Mouse (Mus musculus): ENCODE results near the gene Cd37.

Gene Cd37

DNA sequence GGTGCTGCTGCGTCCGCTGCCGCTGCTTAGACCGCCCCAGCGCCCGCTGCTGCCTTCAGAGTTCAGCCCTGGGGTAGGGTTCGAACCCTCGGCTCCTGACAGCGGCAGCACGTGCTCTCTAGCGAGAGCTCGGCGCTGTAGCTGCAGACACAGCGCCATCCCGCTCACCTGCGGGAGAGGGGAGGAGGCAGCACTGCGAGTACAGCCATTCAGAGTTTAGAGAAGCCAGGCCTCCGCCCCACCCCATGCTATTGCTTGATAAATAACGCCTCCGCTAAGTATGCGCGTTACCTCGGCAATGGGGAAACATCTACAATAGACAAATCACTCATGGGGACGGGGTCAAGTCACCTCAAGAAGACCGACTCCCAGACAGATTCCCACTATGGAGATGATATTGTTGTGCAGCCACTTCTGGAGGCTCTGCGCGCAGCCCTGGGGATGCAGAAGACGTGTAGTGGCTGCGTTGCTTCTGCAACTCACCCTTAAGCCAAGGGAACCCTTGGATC, 4.5 kb downstream of the Cd37 start:
- DNase-seq = peak in 1 of 2 experiments; percentile 34

DNA sequence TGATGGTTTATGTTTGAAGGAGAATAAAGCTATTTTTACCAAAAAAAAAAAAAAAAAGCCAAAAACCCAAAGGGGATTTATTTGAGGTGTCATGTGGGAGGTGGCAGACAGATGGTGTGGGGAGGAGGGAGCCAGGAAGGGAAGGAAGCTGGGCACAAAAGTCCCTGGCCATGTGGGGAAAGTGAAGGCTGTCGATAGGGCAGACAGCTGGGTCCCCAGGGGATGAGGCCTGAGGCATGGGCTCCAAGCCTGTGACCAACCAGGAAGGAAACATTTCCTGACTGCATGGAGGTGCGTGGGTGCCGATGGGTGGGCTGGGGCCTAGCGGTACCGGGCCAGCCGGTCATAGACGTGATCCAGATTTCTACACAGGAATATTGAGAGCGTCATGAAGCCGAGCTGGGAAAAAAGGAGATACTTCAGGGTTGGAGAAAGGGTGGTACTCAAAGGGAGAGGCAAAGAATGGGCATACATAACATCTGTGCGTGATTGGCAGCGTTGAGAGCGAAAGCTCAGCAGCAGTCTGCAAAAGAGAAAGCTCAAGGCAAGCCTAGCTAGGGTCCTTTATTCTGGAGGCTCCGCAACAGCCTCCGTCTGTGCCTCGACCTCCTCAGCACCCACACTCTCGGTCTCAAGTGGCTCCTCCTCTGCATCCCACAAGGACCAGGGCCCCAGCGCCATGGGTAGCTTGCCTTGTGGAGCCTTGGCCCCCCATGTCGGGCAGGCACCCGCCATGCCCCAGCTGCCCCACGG, 5.2 kb downstream of the Cd37 start:
- DNase-seq = peak; percentile 81 to 85

DNA sequence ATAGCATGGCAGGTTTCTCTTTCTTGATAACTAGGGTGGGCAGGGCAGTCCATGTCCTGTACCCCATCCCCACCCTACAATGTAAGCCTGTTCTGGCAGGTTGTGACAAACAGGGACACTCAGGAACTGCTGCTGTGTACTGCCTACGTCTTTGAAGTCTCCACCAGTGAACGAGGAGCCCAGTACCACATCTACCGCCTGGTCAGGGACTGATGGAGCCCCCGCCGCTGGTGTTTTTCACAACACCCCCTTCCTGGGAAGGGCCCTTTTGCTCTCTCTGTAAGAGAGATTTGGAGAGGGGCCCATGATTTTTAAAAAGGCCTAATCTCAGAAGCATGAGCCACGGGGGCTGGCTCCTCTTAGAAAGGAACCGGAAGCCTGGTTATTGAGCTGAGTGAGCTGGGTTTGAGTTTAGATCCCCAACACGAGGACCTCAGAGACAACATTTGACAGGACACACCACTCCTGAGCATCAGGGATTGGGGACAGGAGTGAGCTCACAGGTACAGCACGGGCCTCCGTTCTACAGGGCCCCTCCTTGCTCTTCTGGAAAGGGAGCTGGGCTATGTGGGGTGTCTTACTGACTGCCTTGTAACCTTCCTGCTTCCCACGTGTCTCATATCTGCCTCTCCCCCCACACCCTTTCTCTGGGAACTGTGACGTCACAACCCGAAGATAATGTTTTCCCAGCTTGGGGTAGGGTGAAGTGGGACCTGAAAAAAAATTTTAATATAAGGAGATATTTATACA, 6.0 kb downstream of the Cd37 start:
- DNase-seq = peak in 1 of 2 experiments; percentile 33

DNA sequence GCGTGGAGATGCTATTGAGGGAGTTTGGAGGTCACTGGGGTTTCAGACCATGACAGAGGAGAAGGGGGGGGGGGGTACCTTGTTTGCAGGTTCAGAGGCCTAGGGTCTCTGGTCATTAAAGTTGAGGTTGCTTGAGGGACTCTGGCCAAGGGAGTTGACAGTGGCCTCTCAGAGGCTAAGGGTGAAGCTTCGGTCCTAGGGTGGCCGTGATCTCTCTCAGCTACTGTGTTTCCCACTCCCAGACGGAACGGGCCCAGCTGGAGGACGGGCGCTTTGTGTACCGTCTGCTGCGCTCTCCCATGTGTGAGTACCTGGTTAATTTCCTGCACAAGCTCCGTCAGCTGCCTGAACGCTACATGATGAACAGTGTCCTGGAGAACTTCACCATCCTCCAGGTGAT, 7.0 kb downstream of the Cd37 start:
- no peak for DNase-seq

DNA sequence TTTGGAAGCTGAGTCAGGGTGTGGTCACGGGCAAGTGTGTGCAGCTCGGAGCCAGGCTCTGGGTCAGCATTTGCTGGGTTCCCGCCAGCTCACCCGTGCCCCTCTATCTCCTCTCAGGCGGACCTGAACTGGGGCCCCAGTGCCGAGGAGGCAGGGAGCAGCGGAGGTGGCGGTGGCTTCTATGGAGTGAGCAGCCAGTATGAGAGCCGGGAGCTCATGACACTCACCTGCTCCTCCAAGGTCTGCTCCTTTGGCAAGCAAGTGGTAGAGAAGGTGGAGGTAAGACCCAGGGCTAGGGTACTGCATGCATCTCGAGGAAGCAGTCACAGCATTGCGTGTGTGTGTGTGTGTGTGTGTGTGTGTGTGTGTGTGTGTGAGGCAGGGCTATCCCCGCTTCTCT, 7.7 kb downstream of the Cd37 start:
- no peak for DNase-seq

DNA sequence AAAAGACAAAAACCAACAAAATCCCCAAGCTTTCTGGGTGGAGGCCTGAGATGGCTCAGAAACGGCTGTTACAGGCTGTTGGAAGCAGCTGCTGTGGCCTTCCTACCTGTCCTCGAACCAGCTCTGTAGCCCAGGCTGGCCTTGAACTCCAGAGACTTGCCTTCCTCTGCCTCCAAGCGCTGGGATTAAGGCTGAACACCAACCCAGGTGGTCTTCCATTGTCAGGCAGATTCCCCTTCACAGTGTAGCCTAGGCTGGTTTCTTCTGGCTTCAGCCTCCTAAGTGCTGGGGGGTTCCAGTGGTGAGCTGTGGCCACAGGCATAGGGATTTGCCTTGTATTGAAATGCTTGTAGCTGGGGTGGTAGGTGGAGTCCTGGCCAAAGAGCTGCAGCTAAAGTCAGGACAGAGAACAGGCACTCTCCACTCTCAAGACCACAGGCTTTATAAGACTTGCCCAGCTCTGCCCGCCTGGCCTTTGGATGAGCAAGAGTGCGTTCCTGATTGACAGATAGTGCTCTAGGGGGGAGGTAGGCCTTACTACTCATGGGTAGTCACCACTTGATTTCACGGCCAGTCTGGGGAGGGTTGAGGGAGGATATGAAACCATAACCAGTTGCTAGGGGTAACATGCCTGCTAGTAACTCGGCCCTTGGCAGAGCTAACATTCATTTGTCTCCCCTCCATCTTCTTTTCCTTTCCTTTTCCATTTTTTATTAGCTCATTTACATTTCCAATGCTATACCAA, 9.3 kb downstream of the Cd37 start:
- no peak for DNase-seq

DNA sequence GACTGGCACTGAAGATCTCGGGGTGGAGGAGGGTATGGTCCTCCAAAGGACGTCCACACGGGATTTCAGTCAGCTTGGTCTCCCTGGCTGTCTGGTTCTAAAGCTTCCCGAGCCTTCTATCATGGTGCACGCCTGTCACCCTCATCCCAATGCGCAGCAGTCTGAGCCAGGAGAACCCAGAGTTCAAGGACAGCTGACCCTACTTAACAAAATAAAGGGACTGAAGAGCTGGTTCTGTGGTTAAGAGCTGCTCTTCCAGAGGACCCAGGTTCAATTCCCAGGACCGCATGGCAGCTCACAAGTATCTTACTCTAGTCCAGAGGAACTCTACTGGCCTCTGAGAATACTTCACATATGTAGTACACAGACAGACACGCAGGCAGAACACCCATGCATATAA, 9.9 kb downstream of the Cd37 start:
- no peak for DNase-seq

DNA sequence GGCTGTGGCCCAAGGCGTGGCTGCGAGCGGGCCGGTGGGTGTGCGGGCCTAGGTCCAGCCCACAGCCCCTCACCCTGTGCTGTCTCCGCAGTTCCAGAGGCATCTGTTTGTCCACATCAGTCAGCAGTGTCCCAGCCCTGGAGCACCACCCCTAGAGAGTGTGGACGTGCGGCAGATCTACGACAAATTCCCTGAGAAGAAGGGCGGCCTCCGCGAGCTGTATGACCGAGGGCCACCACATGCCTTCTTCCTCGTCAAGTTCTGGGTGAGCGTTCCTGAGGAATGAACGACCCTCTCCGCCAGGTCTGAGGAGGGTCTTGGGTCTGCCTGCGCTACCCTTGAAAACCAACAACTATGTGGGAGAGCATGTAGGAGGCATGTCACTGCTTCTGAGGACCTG, 10.4 kb downstream of the Cd37 start:
- no peak for DNase-seq

DNA sequence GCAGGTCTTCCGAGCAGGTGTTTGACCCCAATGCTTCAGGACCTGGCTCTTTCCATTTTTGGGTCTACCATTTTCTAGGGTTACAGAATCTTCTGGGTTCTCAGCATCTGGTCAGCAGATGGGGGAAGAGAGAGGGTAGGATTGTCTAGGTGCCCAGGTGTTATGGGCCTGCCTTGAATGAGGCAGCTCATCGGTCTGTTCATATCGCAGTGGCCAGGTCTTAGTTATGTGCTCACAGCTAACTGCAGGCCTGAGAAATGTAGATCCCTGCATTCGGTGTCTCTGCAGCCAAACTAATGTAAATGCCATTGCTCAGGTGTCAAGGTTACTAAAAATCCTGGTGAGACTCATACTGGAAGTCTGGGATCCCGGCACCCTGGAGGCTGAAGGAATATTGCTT, 12.5 kb downstream of the Cd37 start:
- no peak for DNase-seq

DNA sequence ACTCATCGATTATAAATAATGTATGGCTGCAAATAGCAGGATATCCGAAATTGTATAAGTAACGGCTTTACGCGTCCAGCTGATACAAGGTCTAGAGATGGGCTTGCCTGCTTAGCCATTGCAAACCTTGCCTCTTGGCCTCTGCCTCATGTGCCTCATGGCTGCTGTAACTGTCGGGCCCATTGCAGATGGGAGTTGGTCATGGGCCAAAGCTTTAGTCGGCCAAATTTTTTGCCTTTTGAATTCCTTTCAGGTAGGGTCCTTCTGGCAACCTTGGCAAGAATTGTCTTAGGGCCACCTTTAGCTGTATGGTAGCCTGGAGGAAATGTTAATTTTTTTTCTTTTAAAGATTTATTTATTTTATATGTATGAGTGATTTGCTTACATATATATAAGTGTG, 14.1 kb downstream of the Cd37 start:
- peak; percentile 57 to 61 for DNase-seq

DNA sequence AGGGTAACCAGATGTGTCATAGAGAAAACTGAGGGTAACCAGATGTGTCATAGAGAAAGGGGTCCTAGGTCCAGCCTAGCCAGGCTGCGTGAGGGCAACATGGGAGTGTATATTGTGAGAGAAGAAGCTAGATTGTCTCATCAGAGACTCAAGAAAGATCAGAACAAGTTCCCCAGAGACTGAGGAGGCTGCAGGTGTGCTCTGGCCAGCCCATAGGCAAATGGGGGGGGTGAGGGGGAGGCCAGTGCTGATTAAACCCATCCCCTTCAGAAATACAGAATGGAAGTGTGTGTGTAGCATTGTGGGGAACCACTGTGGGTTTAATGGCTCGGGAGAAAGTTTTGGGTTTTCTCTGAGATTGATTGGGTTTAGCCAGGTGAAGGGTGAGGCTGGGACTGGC, 17.2 kb downstream of the Cd37 start:
- DNase-seq = no peak

DNA sequence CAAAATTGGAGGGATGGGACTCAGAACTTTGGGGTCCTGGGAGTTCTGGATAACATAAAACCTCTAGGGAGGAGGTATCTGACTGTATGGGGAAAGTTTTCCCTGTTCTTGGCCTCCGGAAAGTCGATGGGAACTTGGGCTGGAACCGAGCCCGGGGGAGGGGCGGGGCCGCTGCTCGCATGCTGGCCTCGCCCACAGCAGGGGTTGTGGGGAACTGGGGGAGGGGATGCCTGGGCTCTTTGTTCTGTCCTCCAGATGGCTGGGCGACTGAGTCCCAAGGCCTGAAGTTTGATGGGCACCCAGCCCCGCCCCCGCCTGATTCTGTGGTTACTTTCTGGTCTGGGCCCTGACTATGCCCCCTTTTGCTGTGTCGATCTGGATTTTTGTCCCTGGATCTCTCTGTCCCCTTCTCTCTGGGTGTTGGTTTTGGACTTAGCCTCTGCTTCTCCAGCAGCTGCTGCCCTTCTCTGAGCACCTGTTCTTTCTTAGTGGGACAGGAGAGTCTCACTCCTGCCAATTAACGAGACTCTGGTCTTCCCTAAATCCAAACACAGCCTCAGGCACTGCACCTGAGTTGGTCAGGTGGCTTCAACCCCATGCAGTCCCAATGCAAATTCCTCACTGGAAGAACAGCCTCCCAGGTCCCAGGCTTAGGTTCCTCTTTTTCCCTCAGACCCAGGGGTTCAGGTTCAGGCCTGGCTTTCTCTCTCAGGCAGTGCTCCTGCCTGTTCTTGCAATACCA, 22.3 kb downstream of the Cd37 start:
- peak; percentile 89 to 95 for DNase-seq

DNA sequence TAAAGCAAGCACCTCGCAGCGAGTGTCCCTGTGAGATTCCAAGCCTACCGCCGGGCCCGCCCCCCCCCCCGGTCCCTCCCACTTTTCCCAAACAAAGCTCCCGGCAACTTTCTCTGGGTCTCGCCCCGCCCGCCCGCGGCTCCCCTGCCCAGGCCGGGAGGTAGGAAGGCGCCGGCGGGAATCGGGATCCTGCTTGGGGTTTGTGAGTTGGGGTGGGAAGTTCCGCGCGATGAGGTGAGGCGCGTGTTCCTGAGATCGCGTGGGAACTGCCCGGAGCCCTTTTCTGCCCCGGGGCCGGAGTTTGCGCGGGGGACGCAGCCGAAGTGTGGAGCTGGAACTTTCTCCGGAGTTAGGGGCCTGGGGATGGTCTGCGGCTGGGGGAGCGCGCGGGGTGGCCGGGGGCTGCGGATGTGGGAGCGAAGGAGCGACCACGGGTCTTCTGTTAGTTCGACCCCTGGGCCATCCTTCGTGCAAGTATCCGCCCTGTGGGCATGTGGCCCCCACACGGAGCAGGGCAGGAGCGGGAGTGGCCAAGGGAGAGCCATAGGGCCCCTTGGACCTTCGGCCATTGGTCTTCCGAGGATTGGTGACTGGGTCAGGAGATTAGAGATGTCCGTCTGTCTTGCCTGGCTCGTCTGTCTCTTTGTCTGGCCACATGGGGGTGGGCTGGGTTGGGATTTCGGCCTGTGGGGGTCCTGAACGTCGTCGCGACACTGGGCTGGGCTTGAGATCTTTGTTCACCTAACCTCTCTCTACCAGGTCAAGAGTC, 23.1 kb downstream of the Cd37 start, which contains the start of gene Tead2:
Tead2 (plus strand) TSS at position 81 of the 769 bp plus-strand sequence.
- peak; percentile 50 to 64 for DNase-seq

DNA sequence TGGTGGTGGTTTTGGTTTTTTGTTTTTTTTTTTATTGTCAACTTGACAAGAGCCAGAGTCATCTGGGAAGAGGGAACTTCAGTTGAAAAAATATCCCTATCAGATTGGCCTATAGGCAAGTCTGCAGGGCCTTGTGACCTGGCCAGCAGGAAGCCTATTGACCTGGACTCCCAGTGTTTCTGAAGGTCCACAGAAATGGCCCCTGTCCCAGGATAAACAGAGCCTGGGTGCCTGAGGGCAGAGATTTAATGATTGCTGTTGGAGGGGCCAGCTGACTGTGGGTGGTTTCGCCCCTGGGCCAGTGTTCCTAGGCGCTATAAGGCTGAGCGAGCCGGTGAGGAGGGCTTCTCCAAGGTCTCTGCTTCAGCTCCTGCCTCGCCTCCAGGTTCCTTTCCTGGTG, 25.2 kb downstream of the Cd37 start:
- DNase-seq = no peak

DNA sequence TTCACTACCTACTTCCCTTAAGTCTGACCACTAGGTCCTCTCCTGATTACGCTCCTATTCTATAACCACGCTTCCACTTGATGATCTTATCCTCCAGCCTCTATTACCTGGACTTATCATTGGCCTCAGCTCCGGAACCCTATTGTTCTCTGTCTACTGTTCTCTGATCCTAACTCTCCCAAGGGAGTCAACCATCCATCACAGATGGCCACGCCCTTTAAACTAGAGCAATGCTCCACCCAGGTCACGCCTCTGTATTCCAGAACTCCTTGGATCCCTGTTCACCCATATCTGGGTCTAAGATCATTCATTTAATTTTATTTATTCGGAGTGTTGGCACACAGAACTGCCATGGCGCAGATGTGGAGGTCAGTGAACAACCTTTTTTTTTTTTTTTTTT, 26.6 kb downstream of the Cd37 start:
- DNase-seq = no peak

DNA sequence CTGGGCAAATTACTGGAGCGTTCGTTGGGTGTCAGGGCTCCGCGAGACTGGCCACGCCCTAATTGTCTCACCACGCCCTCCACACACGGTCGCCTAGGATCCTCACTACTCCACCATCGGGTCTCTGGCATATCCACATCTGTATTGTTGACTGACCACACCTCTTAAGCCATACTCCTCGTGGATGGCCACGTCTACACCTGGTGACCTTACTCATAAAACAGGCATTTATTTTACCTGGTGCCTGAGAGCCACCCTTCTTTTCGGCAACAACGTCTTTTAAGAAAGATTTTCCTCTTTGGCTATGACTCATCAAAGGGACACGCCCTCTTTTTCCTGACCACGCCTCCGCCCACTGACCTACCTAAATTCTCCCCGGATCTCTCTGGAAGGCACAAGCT, 27.1 kb downstream of the Cd37 start, which contains the start of gene Dkkl1:
Dkkl1 (minus strand) TSS at position 297 of the 401 bp plus-strand sequence.
- DNase-seq = no peak

DNA sequence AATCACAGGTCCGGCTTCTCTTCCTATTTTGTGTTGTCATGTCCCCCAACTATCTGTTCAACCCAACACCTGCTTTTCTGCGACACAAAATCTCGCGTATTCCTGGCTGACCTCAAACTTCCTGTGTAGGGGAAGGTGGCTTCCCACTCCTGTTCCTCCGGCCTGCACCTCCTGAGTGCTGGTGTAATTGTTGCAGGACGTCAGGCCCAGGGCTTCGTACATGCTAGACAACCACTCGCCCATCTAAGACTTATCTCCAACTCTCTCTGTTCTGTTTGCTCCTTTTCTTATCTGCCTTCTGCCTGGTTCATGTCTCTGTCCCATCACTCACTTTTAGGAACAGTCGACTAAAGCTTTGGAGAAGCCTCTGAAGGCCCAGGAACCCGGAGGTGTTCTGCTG, 27.8 kb downstream of the Cd37 start:
- no peak for DNase-seq

DNA sequence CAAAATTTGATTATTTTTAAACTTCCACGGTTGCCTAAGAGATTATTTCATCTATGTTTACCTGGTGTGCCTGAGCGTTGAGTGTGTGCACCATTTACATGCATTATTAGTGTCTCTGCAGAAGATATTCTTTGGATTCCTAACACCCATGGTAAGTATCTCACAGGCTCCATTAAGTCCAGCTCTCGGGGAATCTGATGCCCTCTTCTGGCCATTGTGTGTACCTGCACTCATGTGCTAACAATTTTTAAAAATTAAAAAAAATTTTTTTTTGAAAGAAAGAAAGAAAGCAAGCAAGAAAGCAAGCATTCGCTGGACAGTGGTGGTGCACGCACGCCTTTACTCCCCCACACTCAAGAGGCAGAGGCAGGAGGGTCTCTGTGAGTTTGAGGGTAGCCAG, 30.7 kb downstream of the Cd37 start:
- no peak for DNase-seq

DNA sequence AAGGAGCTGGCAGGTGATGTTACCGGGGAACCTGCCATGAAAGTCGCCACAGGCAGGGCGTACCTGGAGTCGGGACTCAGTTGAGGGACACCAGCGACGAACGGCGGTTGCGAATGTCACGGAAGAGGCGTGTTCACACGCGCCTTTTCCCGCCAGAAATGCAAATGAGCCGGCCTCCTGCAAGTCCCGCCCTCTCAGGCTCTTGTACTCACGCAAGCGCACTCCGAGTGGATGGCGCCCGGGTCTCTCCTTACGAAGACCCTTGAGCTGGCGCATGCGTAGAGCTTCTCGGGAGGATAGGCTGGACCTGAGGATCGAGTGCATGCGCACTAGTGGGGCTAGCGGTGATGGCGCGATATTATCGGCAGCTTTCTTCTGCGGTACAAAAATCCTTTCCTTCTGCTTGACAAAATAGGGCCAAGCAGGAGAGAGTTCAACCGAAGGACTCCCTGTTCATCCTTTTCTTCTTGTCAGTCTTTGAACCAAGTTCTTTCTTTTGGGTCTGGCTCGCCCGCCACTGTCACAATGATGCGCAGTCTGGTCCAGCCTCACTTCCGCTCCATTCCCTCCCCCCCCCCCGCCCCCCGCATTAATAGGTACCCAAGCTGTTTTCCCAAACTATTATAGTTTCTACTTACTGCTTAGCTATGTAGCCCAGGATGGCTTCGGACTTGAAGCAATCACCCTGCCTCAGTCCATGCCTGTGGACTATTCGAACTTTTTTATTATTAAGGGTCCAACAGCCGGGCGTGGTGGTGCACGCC, 34.4 kb downstream of the Cd37 start, which contains the start of gene Ccdc155:
Ccdc155 (minus strand) TSS at position 513 of the 764 bp plus-strand sequence.
- peak; percentile 97 to 99 for DNase-seq

DNA sequence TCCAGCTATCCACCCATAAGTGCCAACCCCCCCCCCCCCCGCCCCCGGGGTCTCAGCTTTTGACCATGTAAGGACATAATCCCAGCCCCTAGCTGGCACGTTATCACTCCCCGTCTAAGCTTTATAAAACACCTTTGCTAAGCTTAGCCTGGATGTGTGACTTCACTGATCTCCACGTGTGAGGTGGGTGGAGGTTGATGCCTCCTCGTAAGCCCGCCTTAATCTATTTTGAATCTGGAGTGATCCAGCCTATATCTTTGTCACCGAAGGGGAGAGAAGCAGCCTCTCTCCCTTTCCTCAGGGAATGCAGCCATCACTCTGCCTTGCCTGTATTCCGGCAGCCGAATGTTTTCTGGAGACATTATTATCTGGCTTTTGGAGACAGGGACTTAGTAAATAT, 36.3 kb downstream of the Cd37 start:
- no peak for DNase-seq

DNA sequence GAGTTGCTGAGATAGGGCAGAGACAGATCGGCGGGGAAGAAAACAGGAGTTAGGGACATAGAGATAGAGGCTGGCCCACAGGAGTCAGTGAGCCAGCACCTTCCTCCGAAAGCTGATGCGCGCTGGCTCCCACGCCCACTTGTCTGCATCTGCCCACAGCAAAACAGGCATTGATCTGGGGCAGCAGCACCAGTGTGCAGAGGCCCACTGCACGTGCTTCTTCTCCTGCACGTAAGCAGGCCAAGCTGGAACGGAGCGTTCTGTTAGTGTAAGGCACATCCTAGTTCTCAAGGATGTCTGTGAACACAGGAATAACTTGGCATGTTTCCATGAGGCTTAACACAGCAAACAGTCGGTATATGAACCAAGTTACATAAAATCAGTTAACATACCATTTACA, 40.0 kb downstream of the Cd37 start:
- no peak for DNase-seq
